Mouse (Mus musculus) inflammation-experienced regulatory T-cells (primary cell): ENCODE data around the gene Cldn34b1. TPM values are rescaled to one million over a fixed set of nuclear protein-coding genes. Genes with fewer than 3 reads are reported as not detected.

Source experiments
- polyA plus RNA-seq, 2 experiments: library from polyadenylated mRNA; unstranded; fragments of 100-300 nt; shearing (Covaris generic); gene quantifications; one replicate each; pipeline ENCODE4 v1.2.1; 2017

Gene Cldn34b1
- polyA plus RNA-seq = under 1 TPM in 1 of 2 experiments, not detected in 1; 0.19 TPM

GRCm38 (mm10) chrX:154890167-154890566 lies at the start of gene Cldn34b1:
Gene Cldn34b1 (minus strand): TSS chrX:154890267.

GRCm38 (mm10) chrX:154935887-154936286 lies 45.8 kb upstream of the Cldn34b1 start, which contains the start of gene Magea6:
Gene Magea6 (minus strand): TSS chrX:154935987.

Other genes with a start within 250 kb of the Cldn34b1 start
- under 1 TPM in 1 of 2 experiments, not detected in 1; 0.47 TPM for gene Magea6, start 45.7 kb upstream of the Cldn34b1 start, polyA plus RNA-seq
- not detected for gene Magea3, start 59.2 kb upstream of the Cldn34b1 start, polyA plus RNA-seq
- gene Magea8, start 105.6 kb upstream of the Cldn34b1 start, polyA plus RNA-seq = not detected
- gene Magea5, start 172.9 kb upstream of the Cldn34b1 start, polyA plus RNA-seq = not detected
- gene Magea1, start 199.5 kb upstream of the Cldn34b1 start, polyA plus RNA-seq = under 1 TPM in 1 of 2 experiments, not detected in 1; 0.24 TPM
- gene Magea2, start 203.4 kb upstream of the Cldn34b1 start, polyA plus RNA-seq = not detected
- gene Cldn34b2, start 238.1 kb upstream of the Cldn34b1 start, polyA plus RNA-seq = not detected